Mouse (Mus musculus) left cerebral cortex, postnatal 10 days (tissue): ENCODE measurements at regions not wholly inside any gene's neighbourhood (a gene's known extent, or its start where the extent isn't known, plus 50 kb on each side); places are given as distances from the start of the nearest gene placed in this dataset.

ENCODE experiments used
- DNase-seq, 2 experiments: peaks; one replicate each; pipeline ENCODE4 v3.0.0; 2021 to 2022; ENCODE audit warnings: low spot score in 2 of 2, mixed read lengths in 1 of 2; ENCODE audit errors: extremely low spot score in 1 of 2
- intact Hi-C: fragments of 180-260 bp; cut with DNase I; formaldehyde crosslinking; loops from one replicate; pipeline ENCODE4 v1.15.1; 2025

DNA sequence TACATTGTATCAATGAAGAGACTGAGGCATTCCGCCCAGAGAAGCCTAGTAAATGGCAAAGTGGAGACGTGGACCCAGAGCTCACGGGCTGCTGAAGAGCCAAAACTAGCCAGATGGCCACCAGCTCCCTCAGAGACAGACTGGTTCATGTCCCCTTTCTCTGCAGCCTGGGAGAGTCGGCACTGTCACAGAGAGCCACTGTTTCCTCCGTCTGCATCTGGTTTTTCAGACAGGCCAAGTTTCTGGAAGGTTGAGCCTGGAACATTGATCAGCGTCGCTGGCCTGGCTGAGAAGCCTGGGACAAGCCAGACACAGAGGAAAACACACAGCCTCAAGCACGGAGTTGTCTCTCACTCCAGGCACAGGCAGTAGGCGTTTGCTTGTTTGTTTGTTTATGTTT, 83.4 kb upstream of the 1700021F07Rik start:
- intact Hi-C loops = no loop called here
- peak; percentile 24 to 38 for DNase-seq

DNA sequence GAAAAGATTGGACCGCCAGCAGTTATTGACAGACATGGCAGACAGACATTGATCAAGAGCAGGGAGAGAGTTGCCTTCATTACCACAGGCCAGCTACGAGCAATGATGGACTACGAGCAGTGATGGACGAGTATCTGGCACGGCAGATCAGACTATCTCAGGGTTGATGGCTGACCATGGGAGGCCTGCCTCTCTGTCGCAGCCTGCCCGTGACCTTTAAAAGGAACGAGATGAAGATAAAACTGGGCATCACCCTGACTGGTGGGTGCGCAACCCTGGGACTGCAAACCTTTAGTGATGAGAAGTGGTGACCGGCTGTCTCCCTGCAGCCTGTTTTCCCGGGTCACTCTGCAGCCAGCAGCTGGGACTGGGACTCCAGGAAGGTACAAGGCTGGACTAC, 80.3 kb upstream of the 1700021F07Rik start:
- no peak for DNase-seq
- intact Hi-C loops = no loop called here

GRCm38 (mm10) chr2:173443262-173443661, 79.1 kb upstream of the 1700021F07Rik start:
- DNase-seq = no peak
- intact Hi-C loops = no loop called here

- no peak for DNase-seq
- intact Hi-C loops = no loop called here
Observed at GRCm38 (mm10) chr2:173444386-173444785, 78.0 kb upstream of the 1700021F07Rik start.

DNA sequence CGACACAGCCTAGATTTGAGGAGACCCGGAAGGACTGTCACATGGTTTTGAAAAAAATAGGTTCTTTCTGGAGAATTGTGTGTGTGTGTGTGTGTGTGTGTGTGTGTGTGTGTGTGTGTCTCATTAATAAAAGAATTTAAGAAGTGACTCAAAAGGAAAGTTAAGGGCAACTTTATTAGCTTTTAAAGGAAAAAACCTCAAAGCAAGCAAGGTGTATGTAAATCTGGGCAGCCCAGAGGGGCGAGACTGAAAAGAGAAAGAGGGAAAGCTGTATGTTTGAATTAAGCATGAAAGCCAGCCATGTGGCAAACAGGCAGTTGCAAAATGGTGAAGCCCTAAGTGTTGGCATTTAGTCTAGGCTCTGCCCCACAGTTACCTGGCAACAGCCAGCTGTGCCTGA, 77.3 kb upstream of the 1700021F07Rik start:
- DNase-seq = no peak
- intact Hi-C loops = no loop called here

DNA sequence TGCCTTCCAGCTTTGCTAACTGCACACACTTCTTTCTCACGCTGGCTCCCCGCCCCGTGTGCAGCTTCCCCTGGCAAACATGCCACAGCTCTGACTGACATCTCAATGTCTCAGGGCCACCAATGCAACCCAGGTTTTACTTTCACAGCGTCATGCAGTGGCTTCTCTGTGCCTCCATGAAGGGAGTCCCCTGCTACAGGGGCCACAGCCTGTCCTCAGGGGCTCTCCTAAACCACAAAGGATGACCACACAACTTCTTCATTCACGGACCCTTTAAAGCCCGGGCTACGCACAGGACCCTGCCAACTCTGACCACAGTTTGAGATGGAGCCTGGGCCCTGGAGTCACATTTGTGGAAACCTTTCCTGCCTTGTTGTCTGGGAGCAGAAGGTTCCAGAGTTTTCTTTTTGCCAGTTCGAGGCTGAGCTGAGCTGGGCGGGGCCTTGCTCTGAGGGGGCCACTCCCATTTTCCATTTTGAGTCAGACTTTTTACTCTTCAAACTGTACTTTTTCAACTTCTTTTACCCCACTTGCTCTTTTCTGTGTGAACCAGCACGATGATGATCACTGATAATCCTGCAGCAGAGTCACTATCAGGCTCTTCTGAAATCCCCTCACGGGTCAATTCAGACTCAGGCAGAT, 73.7 kb upstream of the 1700021F07Rik start:
- no peak for DNase-seq
- intact Hi-C loops = no loop called here

- peak in 1 of 2 experiments; percentile 4 for DNase-seq
Observed at GRCm38 (mm10) chr2:173449198-173449597, 73.2 kb upstream of the 1700021F07Rik start.

GRCm38 (mm10) chr2:173451993-173452481, 70.3 kb upstream of the 1700021F07Rik start:
- peak in 1 of 2 experiments; percentile 11 for DNase-seq
- intact Hi-C loops = loop anchor here (5.0 kb wide), 1 partner anchor 230 kb away; no protein-coding TSS in a partner anchor

More at GRCm38 (mm10) chr2:173449198-173449597, 73.2 kb upstream of the 1700021F07Rik start:
- intact Hi-C loops = no loop called here

DNA sequence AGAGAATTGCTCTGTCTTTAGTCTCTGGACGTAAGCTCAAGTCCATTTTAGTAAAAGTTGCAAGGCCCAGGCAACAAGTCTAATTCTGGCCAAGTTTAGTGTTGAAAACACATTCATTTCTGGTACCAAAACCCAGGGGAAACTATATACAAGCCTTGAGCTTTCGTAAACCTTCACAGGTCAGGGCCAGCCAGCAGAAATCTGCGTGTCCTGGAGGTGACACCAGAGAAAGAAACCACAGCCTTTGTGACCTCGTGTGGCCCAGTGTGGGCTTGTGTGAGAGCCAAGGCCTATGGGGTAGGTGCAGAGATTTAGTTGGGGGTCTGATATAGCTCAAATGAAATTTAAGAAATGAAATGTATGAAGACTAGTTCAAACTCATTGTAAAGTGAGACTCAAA, 69.6 kb upstream of the 1700021F07Rik start:
- peak in 1 of 2 experiments; percentile 6 for DNase-seq
- intact Hi-C loops = loop anchor here (5.0 kb wide), 1 partner anchor 230 kb away; no protein-coding TSS in a partner anchor

DNA sequence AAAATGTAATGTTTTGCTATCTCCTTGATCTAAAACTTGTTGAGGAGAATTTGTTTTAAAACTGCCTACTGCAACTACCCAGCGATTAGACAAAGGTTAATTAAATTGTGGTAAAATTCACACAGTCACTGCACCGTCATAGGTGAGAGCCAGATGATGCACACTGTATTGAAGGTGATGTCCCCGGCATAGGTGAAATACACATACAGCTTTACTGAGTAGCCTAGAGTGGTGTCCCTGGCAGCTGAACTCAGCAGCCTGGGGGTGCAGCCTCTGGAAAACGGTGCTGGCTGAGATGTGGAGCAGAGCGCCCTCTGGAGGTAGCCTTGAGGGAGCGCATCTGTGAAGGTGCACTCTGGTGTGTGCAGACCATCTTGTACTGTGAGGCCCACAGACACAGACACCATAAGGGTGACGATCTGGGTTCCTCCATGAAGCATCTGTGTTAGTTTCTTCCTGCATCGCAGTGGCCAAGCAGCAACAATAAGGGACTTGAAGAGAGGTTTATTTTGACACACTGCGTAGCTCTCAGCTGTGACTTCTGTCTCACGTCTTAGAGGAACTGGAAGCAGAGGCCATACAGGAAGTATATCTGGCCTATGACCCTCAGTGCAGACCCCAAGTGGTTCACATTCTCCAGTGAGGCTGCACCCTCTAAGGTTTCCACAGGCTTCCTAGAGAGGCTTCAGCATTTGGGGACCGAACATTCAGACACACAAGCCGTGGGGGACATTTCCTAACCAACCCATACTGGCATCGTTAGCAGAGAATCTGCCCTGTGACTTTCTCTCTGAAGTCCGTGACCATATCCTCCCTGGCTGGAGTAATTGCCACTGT, 68.6 kb upstream of the 1700021F07Rik start:
- intact Hi-C loops = loop anchor here (5.0 kb wide), 1 partner anchor 231 kb away; no protein-coding TSS in a partner anchor

DNA sequence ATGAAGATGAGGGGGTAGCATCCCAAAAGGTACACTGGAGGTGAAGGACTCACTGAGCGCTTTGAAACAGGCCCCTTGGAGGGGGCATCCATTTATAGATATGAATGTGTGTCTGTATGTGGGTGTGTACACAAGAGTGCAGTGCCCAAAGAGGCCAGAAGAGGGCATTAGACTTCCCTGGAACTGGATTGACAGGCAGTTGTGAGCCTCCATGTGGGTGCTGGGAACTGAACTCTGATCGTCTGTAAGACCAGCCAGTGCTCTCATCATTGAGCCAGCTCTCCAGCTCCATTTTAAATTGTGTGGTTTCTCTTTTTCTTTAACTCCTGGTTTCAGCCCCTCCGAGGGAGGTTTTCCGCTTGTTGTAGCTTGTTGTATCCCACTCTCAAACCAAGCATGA, 67.6 kb upstream of the 1700021F07Rik start:
- DNase-seq = peak in 1 of 2 experiments; percentile 19
- intact Hi-C loops = loop anchor here (5.0 kb wide), 1 partner anchor 232 kb away; no protein-coding TSS in a partner anchor

More for the DNA sequence above, 68.6 kb upstream of the 1700021F07Rik start:
- DNase-seq = peak in 1 of 2 experiments; percentile 54

DNA sequence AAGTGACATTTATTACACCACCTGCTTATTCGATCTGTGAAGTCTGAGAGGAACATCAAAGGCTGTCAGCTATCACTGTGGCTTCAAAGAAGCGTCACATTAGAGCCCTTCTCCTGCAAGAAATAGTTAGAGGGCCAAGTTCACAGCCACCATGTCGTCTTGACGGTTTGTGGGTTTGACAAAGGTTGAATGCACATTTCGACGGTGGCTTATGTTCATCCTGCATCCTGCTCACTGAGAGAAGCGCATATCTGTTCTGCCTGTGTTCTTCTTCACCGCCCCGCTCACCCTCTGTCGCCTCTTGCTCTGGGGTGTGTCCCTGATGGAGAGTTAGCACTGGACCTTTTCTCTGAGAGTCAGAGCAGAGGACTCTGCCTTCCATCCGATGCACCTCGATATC, 67.2 kb upstream of the 1700021F07Rik start:
- DNase-seq = peak in 1 of 2 experiments; percentile 12
- intact Hi-C loops = no loop called here

GRCm38 (mm10) chr2:173456083-173456482, 66.3 kb upstream of the 1700021F07Rik start:
- intact Hi-C loops = no loop called here
- peak in 1 of 2 experiments; percentile 16 for DNase-seq

GRCm38 (mm10) chr2:173456924-173457623, 65.3 kb upstream of the 1700021F07Rik start:
- peak in 1 of 2 experiments; percentile 8 for DNase-seq
- intact Hi-C loops = no loop called here

GRCm38 (mm10) chr2:173457624-173458320, 64.6 kb upstream of the 1700021F07Rik start:
- intact Hi-C loops = no loop called here
- peak in 1 of 2 experiments; percentile 13 for DNase-seq

GRCm38 (mm10) chr2:173458861-173459260, 63.5 kb upstream of the 1700021F07Rik start:
- intact Hi-C loops = no loop called here
- DNase-seq = peak in 1 of 2 experiments; percentile 16

DNA sequence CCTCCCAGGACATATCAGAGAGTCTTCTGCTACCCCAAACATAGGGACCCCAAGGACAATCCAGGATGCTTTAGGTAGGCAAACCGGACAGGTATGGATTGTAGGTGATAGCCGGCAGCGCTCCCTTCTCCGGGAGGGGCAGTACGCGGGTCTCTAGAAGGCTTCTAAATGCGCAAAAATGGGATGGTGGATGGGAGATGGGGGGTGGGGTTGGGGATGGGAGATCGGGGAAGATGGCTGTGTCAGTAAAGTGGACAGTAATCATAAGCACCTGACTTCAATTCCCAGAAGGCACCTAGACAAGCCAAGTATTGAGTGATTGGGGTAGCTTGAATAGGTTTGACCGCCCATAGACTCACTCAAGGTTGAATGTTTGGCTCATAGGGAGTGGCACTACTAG, 59.1 kb upstream of the 1700021F07Rik start:
- intact Hi-C loops = no loop called here
- no peak for DNase-seq

DNA sequence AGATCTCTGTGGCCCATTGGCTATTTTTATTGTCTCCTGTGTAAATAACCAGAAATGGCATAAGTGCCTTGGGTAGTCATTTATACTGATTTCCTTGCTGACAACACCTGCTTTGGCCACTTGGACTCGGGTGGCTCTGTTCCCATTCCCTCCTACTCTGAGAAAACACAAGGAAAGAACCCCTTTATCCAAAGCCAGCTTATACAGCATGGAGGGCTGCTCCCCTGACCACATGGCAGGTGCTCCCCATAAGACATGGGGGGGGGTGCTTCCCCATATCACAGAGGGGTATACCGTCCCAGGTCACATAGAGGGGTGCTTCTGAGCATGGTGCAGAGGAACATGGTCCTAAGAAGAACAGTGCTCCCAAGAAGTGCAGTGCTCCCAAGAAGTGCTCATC, 57.8 kb upstream of the 1700021F07Rik start:
- intact Hi-C loops = no loop called here
- DNase-seq = no peak
